Mouse (Mus musculus) macrophage (primary cell): ENCODE data around the gene Tox2. TPM values are rescaled to one million over a fixed set of nuclear protein-coding genes. Genes with fewer than 3 reads are reported as not detected.

Source experiments
- H3K27ac ChIP-seq: fragments of 350-480 bp; formaldehyde crosslinking; 2 replicates; pipeline ENCODE4 v1.9.0; 2021
- H3K36me3 ChIP-seq: fragments of 350-480 bp; formaldehyde crosslinking; 2 replicates; pipeline ENCODE4 v1.9.0; 2021; ENCODE audit errors: inconsistent target
- H3K4me3 ChIP-seq: fragments of 350-480 bp; formaldehyde crosslinking; 2 replicates; pipeline ENCODE4 v1.9.0; 2021; ENCODE audit errors: inconsistent target
- H3K79me2 ChIP-seq: fragments of 350-480 bp; formaldehyde crosslinking; 2 replicates; pipeline ENCODE4 v1.9.0; 2021; ENCODE audit errors: inconsistent target
- WGBS: methylation state at CpG from one replicate; pipeline ENCODE4 v1.1.7; 2026; ENCODE audit warnings: inconsistent platforms; ENCODE audit not compliant: missing documents; 5-methylcytosine and 5-hydroxymethylcytosine counted together
- polyA plus RNA-seq: library from polyadenylated mRNA; stranded (reverse); fragments of 250-400 nt; gene quantifications from 3 replicates; pipeline ENCODE4 v1.2.4, GENCODE M21; 2018; ENCODE audit warnings: inconsistent platforms

Gene Tox2
- polyA plus RNA-seq, 1 experiment from 2014 or later: 11.2 TPM

DNA sequence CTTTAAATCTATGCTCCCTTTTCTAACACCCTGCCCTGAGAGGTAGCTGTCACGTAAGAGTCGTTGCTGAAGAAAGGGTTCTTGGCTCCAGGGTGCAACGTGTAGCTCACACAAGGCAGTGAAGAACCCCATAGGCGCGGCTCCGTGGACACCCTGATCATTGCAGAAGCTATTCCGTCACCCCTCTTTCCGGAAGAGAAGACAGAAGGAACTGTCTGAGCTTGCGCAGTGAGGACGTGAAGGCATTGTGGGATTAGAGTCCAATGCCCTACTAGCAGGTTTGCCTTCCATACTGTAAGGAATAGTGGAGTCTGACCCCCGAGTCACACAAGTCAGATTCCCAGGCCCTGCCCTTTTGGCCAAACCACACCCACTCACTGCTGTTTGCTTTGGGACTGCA, 143.6 kb downstream of the Tox2 start:
- Histone ChIP-seq H3K36me3 (no peaks in the 10 kb centered on the region), H3K4me3 (no peak overlapping the region), H3K27ac (no peak overlapping the region), H3K79me2 (no peaks in the 10 kb centered on the region)
- WGBS: 84% methylated on average over 11 of the region's 11 CpGs

DNA sequence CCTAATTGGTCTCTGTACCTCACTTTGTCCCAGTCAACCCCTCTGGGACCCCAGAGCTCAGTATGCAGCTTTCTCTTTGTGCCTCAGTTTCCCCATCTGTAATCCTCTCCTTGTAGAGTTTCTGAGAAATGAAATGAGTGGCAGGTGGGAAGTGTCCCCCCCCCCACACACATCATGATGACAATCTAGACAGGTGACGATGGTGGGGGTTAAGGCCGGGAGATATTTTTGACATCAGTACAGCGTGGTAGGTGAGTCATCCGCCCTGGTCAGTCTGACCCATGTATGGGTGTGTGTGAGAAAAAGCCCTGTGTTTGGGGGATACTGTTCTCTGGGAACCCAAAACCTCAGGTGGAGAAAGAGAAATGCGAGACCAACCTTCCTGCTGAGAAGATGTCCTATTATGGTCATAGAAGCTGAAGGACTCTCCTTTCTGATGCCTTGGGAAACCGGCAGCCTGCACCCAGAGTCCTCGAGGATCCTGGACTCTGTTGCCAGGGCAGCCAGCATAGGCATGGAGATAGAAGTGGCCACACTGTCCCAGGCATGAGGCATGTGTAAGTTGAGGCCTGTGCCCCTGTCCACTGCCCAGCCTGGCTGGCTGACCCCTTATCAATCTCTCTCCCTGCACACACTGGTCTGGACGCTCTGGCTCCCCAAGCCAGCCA, 144.7 kb downstream of the Tox2 start:
- 84% methylated on average over 8 of the region's 8 CpGs for WGBS
- Histone ChIP-seq H3K27ac (no peak overlapping the region), H3K36me3 (no peaks in the 10 kb centered on the region), H3K79me2 (no peaks in the 10 kb centered on the region), H3K4me3 (no peak overlapping the region)

DNA sequence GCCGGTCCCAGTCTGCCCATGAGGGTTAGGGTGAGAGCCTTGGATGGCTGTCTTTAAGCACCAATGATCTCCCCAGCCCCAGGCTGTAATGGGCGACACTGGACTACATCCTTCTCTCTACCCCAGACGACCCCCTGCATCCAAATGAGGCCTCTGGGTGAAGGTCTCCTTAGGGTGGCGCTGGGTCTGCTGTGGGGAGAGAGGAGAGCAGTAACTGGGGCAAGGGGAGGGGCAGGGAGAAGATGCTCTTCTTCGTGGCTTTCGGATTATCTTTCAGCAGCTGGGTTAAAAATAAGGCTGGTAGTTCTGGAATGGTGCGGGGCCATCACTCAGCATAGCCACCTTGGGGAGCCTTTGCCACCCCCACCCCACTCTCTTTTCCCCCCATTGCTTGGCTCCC, 145.8 kb downstream of the Tox2 start:
- no peak overlapping the region for H3K4me3 ChIP-seq
- 84% methylated on average over 7 of the region's 7 CpGs for WGBS
- no peak overlapping the region for H3K27ac ChIP-seq
- H3K79me2 ChIP-seq: no peaks in the 10 kb centered on the region
- no peaks in the 10 kb centered on the region for H3K36me3 ChIP-seq

DNA sequence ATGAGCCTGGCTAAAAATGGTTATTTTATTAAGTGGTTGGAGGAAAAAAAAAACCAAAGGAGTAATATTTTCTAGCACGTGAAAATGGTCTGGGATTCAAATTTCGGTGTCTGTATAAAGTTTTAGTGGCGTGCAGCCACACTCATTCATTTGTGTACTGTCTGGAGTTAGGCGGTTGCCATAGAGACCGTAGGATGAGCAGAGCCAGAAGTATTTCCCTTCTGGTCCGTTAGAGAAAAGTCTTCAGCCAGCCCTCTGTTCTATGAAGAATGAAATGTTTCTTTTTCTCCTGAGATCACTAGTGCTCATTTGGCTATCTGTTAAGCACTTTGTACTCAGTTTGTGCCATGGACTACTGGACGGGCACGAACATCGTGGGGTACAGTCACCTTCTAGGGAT, 146.5 kb downstream of the Tox2 start:
- Histone ChIP-seq H3K27ac (no peak overlapping the region), H3K4me3 (no peak overlapping the region), H3K36me3 (no peaks in the 10 kb centered on the region), H3K79me2 (no peaks in the 10 kb centered on the region)
- 80% methylated on average over 9 of the region's 9 CpGs for WGBS

DNA sequence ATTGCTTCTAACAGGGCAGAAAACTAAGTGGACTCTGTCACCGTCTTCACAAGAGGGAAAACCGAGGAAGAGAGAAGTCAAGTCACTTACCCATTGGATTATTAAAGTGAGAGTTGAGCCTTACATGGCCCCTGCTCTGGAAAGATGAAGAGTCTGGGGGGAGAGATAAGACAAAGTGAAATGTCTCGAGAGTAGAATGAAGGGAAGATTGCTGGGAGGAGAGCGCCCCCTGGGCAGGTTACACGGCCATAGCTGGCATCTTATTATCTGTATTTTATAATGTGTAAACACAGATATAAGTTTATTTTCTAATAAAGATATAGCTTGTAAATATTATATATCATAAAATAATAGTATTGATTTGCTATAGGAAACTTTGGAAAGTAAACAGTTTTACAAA, 147.5 kb downstream of the Tox2 start:
- H3K36me3 ChIP-seq: no peaks in the 10 kb centered on the region
- WGBS: 49% methylated on average over 4 of the region's 5 CpGs
- H3K27ac ChIP-seq: no peak overlapping the region
- no peaks in the 10 kb centered on the region for H3K79me2 ChIP-seq
- H3K4me3 ChIP-seq: no peak overlapping the region

DNA sequence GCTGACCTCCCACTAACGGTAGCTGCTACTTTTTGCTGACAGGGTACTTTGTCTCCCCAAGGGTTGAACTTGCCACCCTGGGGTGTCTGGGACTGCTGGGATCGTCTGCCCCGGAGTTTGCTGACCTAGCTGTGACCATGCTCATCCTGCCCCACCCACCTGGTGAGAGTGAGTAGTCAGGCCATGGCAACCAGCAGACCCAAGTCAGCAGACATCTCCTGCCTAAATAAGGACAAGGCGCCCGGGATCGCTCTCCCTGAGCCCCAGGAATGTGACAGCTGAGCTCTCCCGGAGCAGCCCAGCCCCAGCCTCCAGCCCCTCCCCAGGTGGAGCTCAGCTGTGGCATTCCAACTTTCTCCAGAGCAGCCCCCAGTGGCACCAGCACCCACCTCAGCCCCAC, 150.8 kb downstream of the Tox2 start:
- Histone ChIP-seq H3K36me3 (no peaks in the 10 kb centered on the region), H3K79me2 (no peaks in the 10 kb centered on the region), H3K27ac (no peak overlapping the region), H3K4me3 (no peak overlapping the region)
- 85% methylated on average over 7 of the region's 7 CpGs for WGBS

DNA sequence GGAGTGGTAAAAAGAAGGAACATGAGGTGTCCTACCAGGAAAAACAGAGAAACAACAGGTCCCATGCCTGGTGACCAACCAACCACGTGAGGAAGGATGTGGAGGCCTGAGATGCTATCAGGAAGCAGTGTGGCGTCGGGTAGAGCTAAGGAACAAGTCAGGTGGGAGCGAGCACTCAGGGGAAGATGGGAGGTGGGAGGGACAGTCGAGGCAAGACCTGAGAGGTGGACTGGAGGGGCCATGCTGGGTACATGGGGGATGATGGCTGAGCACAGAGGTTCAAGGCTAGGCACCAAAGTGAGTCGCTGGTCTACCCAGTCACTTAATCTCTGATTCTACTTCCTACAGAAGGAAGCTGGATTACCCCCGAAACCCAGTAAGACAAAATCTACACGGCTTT, 152.7 kb downstream of the Tox2 start:
- Histone ChIP-seq H3K79me2 (no peaks in the 10 kb centered on the region), H3K4me3 (no peak overlapping the region), H3K36me3 (no peaks in the 10 kb centered on the region), H3K27ac (no peak overlapping the region)
- WGBS: 34% methylated on average over 8 of the region's 8 CpGs

DNA sequence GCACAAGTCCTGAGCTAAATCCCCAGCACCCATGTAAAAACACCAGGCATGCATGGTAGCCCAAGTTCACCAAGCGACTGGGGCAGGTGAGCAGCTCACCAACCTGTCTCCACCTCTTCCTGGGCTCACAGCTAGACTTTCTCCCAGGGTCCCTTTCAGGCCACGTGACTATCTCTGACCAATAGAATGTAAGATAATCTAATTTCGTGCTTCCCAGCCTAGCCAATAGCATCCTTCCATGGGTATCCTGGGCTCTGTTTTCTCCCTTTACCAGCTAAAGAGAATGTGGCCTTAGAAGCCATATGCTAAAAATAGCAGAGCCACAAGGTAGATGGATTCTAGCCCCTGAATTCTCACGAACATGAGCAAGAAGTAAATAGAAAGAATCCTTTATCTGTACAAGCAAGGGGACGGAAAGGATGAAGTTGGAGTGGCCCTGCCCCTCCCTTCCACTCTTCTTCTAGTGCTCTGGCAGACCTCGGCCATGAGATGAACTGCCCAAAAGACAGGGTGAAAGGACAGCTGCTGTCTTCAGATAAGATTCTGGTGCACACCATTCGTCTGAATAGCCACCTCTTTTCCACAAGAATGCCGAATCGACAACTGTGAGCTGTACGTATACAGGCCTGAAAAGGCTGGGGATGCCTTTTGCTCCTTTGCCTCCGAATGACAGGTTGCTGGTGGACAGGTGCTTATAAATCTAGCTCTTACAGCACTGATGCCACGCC, 153.4 kb downstream of the Tox2 start:
- no peaks in the 10 kb centered on the region for H3K79me2 ChIP-seq
- no peak overlapping the region for H3K4me3 ChIP-seq
- WGBS: 95% methylated on average over 12 of the region's 12 CpGs
- no peaks in the 10 kb centered on the region for H3K36me3 ChIP-seq
- no peak overlapping the region for H3K27ac ChIP-seq

DNA sequence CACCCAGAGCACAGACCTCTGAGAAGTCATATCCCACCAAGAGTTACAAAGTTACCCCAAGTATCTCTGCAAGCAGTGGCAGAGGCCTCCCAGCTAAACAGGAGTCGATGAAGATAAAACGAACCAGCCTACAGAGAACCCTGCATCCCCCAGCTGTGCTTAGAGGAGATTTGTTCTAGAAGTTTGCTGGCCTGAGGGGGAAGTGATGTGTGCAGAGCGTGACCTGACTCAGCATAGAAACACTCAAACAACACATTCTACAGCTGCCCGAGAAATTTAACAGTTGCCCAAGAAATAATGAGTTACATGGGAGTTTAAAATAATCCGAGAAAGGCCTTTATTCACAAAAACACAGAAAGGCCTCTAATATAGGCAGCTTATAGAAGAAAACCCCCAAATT, 155.7 kb downstream of the Tox2 start:
- no peaks in the 10 kb centered on the region for H3K79me2 ChIP-seq
- H3K27ac ChIP-seq: no peak overlapping the region
- WGBS: 61% methylated on average over 5 of the region's 5 CpGs
- no peaks in the 10 kb centered on the region for H3K36me3 ChIP-seq
- H3K4me3 ChIP-seq: no peak overlapping the region

DNA sequence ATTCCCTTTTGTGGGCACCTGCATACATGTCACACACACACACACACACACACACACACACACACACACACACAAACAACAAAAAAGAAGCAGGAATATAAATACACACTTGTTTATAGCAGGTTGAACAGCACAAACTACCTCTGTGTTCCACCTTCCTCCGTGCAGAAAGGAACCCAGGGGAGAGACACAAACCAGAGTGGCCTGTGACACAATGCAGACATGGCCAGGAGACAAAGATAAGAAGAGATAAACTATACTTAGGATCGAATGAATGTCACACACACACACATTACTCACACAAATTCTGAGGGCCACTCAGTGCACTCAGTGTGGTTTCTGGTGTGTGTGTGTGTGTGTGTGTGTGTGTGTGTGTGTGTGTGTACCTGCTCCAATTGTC, 156.3 kb downstream of the Tox2 start:
- Histone ChIP-seq H3K36me3 (no peaks in the 10 kb centered on the region), H3K27ac (no peak overlapping the region), H3K79me2 (no peaks in the 10 kb centered on the region), H3K4me3 (no peak overlapping the region)
- 88% methylated on average over 2 of the region's 2 CpGs for WGBS

DNA sequence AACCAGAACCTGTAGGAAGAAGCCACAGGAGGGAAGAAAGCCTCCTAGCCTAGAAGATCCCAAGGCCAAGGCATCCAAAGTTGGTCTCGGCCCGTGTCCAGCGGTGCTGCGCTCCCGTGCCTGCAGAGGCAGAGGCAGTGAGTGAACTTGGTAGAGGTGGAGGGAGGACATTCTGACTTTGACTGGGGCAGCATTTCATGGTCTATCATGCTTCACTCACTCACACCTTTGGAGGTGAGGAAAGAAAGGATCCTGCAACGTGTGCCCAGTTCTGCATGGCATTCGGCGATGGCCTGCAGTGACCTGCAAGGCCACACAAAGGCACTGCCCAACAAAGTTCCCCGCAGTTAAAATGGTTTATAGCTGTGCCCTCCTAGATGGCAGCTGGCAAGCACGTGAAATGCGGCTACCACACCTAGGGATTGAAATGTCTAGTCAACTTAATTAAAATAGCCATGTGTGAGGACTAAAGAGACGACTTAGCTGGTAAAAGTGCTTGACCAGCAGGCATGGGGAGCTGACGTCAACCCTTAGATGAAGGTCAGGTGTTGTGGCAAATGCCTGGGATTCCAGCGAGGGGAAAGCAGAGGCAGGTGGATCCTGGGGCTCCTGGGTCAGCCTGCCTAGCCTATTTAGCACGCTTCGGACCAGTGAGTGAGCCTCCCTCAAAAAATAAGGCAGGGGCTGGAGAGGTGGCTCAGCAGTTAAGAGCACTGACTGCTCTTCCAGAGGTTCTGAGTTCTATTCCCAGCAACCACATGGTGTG, 158.1 kb downstream of the Tox2 start:
- WGBS: 90% methylated on average over 16 of the region's 16 CpGs
- no peak overlapping the region for H3K4me3 ChIP-seq
- H3K27ac ChIP-seq: no peak overlapping the region
- no peaks in the 10 kb centered on the region for H3K79me2 ChIP-seq
- no peaks in the 10 kb centered on the region for H3K36me3 ChIP-seq

DNA sequence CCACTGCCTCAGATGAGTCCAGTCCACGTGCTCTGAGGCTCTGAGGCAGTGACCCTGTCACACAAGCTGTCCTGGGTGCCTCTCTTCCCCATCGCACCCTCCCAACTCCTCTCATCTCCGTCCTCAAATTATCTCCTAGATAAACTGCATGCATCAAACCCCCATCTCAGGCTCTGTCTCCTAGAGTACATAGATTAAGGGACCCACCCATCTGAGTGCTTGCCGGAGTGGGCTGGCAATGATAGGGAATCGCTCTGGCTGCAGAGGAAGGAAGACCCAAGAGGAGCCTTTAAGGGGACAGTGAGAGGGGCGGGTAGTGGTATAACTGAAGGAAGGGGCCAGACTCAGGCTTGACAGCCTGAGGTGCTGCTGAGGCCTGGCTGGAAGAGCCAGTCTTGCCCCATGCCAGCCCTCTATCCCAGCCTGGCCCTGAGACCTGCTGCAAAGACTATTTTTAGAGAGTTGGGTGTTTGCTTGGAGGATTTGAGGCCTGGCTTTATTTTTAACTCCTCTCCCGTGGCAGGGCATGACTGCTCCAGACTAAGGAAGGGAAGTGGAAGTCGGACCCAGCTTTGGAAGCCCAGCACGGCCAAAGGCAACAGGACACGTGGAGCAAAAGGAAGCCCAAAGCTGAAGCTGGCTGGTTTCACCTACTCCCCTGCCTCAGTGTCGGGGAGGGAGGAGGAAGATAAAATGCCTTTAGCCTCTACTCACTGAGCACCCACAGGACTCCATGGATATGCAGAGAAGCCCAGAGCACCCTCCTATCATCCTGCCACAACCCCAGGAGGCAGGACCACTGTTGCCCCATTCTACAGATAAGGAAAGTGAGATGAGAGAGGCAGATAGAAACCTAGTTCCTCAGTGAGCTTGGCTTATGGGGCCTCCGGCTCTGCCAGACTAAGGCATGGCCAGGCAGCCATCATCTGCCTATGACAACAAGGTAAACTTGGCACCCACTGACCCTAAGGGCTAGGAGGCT, 160.3 kb downstream of the Tox2 start:
- 79% methylated on average over 12 of the region's 12 CpGs for WGBS
- no peak overlapping the region for H3K27ac ChIP-seq
- H3K4me3 ChIP-seq: no peak overlapping the region

DNA sequence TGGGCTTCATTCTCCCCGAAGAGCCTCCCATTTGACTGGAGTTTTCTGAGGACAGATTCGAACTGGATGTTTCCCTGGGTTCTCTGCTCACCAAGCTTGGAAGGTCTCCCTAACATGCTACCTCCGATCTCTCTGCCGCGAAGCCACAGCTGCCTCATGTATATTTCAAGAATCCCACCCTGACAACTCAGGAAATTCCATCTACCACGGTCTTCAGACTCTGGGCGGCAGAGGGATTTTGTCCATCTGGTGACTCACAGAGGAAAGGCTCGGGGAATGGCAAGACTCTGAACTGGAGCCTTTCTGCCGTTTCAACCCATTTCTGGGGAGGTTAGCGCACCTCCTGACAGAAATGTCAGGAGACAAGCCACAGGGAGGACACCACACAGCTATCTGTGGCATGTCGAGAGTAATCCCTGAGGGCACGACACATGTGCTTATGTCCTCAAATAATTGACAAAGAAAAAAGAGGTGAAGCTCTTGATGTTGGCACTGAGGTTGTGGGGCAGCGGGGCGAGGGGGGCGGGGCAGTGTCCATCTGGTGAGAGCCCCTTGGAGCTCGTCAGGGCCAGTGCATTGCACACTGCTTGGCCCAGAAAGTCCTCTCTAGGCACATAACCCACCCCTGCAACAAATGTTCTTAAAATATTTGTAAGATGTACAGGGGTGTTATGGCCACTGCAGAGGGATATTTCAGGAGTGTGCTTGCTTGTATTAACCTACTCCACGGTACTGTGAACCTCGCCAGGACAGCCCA, 162.0 kb downstream of the Tox2 start:
- Histone ChIP-seq H3K79me2 (no peaks in the 10 kb centered on the region), H3K27ac (no peak overlapping the region), H3K36me3 (no peaks in the 10 kb centered on the region), H3K4me3 (no peak overlapping the region)
- 76% methylated on average over 18 of the region's 18 CpGs for WGBS

More for the DNA sequence above, 160.3 kb downstream of the Tox2 start:
- Histone ChIP-seq H3K36me3 (no peaks in the 10 kb centered on the region), H3K79me2 (no peaks in the 10 kb centered on the region)

DNA sequence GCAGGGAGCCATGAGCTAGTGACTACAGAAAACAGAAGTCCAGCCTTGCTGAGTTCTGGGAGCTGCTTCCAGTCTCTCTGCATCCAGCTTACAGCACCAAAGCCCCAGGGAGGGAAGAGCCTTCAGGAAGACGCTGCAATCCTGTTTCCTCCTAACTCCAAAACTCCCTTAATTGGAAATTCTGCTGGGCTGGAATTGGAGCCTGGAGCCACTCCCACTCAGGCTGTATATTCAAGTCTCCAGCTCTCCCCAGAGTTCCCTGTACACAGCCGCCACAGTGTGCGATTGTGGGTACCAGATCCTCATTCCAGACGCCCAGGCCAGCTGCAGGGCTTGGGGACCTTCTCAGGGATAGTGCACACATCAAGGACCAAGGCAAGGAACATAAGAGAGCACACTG, 167.2 kb downstream of the Tox2 start:
- H3K27ac ChIP-seq: no peak overlapping the region
- H3K4me3 ChIP-seq: no peak overlapping the region
- H3K36me3 ChIP-seq: no peaks in the 10 kb centered on the region
- no peaks in the 10 kb centered on the region for H3K79me2 ChIP-seq
- 55% methylated on average over 4 of the region's 4 CpGs for WGBS
